Mouse (Mus musculus) brain, adult 2 months (tissue): Measurements from ENCODE around the gene Acer2.
A peak's percentile ranks its signal among the peaks of the same experiment; 100 is the strongest.
"Not testable (repeated sequence)": the region's sequence is repeated elsewhere in the genome, so short reads cannot be mapped to it uniquely, and the experiment has no call there.

Source experiments
- DNase-seq: peaks from one replicate; pipeline ENCODE4 v3.0.0; 2011; ENCODE audit warnings: low read depth, low spot score

The Acer2 gene

GRCm38 (mm10) chr4:86874146-86874847 is at the start of gene Acer2:
TSS of gene Acer2 (plus strand) at chr4:86874396.
- peak; percentile 80 for DNase-seq

GRCm38 (mm10) chr4:86825143-86825542 is 49.1 kb upstream of the Acer2 start:
- DNase-seq = peak; percentile 14

GRCm38 (mm10) chr4:86831896-86832295 is 42.3 kb upstream of the Acer2 start:
- DNase-seq = no peak

- not testable (repeated sequence) for DNase-seq
Observed at GRCm38 (mm10) chr4:86841141-86841540, 33.1 kb upstream of the Acer2 start.

- peak; percentile 35 for DNase-seq
Observed at GRCm38 (mm10) chr4:86845384-86845783, 28.8 kb upstream of the Acer2 start.

- no peak for DNase-seq
Observed at GRCm38 (mm10) chr4:86847246-86847645, 26.9 kb upstream of the Acer2 start.

- DNase-seq = no peak
Observed at GRCm38 (mm10) chr4:86851331-86851730, 22.9 kb upstream of the Acer2 start.

GRCm38 (mm10) chr4:86852018-86852417 is 22.2 kb upstream of the Acer2 start:
- no peak for DNase-seq

- no peak for DNase-seq
Observed at GRCm38 (mm10) chr4:86852813-86853590, 21.2 kb upstream of the Acer2 start.

- DNase-seq = no peak
Observed at GRCm38 (mm10) chr4:86856304-86857112, 17.7 kb upstream of the Acer2 start.

- peak; percentile 99 for DNase-seq
Observed at GRCm38 (mm10) chr4:86857113-86858069, 16.8 kb upstream of the Acer2 start, which contains the start of gene Rps6. TSS of gene Rps6 (minus strand) at chr4:86857412.

- peak; percentile 28 for DNase-seq
Observed at GRCm38 (mm10) chr4:86858070-86858440, 16.1 kb upstream of the Acer2 start.

- no peak for DNase-seq
Observed at GRCm38 (mm10) chr4:86864087-86864486, 10.1 kb upstream of the Acer2 start.

- no peak for DNase-seq
Observed at GRCm38 (mm10) chr4:86871988-86872387, 2.2 kb upstream of the Acer2 start.

GRCm38 (mm10) chr4:86873072-86873471 is 1.1 kb upstream of the Acer2 start:
- DNase-seq = peak; percentile 35

GRCm38 (mm10) chr4:86879477-86879876 is 5.3 kb downstream of the Acer2 start:
- DNase-seq = no peak

GRCm38 (mm10) chr4:86881178-86881577 is 7.0 kb downstream of the Acer2 start:
- no peak for DNase-seq

- DNase-seq = no peak
Observed at GRCm38 (mm10) chr4:86882413-86882812, 8.2 kb downstream of the Acer2 start.

GRCm38 (mm10) chr4:86884945-86885344 is 10.7 kb downstream of the Acer2 start:
- DNase-seq = peak; percentile 20

GRCm38 (mm10) chr4:86885790-86886159 is 11.6 kb downstream of the Acer2 start:
- DNase-seq = no peak
